Mouse (Mus musculus) C2C12 (cell line): ENCODE results near the gene Dach1. TPM values are rescaled to one million over a fixed set of nuclear protein-coding genes. Genes with fewer than 3 reads are reported as not detected.

ENCODE experiments used
- H3K27me3 ChIP-seq: one replicate; pipeline ENCODE4 v1.6.1; 2011; ENCODE audit not compliant: control insufficient read depth, insufficient read depth, insufficient read length
- H3K36me3 ChIP-seq: one replicate; pipeline ENCODE4 v1.6.1; 2011; ENCODE audit not compliant: control insufficient read depth, insufficient read depth
- H3K4me3 ChIP-seq: one replicate; pipeline ENCODE4 v1.5.1; 2011; ENCODE audit warnings: mild to moderate bottlenecking, control low read depth; ENCODE audit not compliant: poor library complexity, insufficient read depth, severe bottlenecking
- H3K79me2 ChIP-seq: one replicate; pipeline ENCODE4 v1.6.1; 2011; ENCODE audit not compliant: control insufficient read depth, insufficient read depth
- H3K79me3 ChIP-seq: one replicate; pipeline ENCODE4 v1.6.1; 2011; ENCODE audit warnings: low read depth, control low read depth
- H3ac ChIP-seq: one replicate; pipeline ENCODE3; 2011; ENCODE audit warnings: low read depth; ENCODE audit not compliant: control insufficient read depth, insufficient read length
- CEBPB ChIP-seq: IDR thresholded peaks from one replicate; pipeline ENCODE4 v1.6.1; 2011; ENCODE audit warnings: low read depth, mild to moderate bottlenecking, control low read depth, moderate library complexity
- CTCF ChIP-seq: IDR thresholded peaks from one replicate; pipeline ENCODE4 v1.5.1; 2011; ENCODE audit not compliant: control insufficient read depth, insufficient read depth, insufficient read length
- FOSL1 ChIP-seq: IDR thresholded peaks from one replicate; pipeline ENCODE4 v1.8.0; 2011; ENCODE audit warnings: mild to moderate bottlenecking, low read length; ENCODE audit not compliant: poor library complexity, insufficient read depth, severe bottlenecking
- MAX ChIP-seq: IDR thresholded peaks from one replicate; pipeline ENCODE4 v1.6.1; 2011; ENCODE audit warnings: mild to moderate bottlenecking, control low read depth
- MYOD1 ChIP-seq: IDR thresholded peaks from one replicate; pipeline ENCODE4 v1.6.1; 2011; ENCODE audit warnings: low read depth; ENCODE audit not compliant: control insufficient read depth, insufficient read length
- MYOG ChIP-seq: IDR thresholded peaks from one replicate; pipeline ENCODE4 v1.6.1; 2011; ENCODE audit not compliant: control insufficient read depth, insufficient read length; ENCODE audit errors: extremely low read depth
- USF1 ChIP-seq: IDR thresholded peaks from one replicate; pipeline ENCODE4 v1.6.1; 2011; ENCODE audit warnings: low read depth, mild to moderate bottlenecking, control low read depth, moderate library complexity
- polyA plus RNA-seq: library from polyadenylated mRNA; unstranded; fragments of >200 nt; fragmentation: generic; extraction: Trizol; gene quantifications from one replicate; pipeline ENCODE4 v1.2.1, GENCODE M21; 2012; ENCODE audit warnings: missing spikeins

Gene Dach1
- polyA plus RNA-seq, 1 experiment, result not detected

DNA sequence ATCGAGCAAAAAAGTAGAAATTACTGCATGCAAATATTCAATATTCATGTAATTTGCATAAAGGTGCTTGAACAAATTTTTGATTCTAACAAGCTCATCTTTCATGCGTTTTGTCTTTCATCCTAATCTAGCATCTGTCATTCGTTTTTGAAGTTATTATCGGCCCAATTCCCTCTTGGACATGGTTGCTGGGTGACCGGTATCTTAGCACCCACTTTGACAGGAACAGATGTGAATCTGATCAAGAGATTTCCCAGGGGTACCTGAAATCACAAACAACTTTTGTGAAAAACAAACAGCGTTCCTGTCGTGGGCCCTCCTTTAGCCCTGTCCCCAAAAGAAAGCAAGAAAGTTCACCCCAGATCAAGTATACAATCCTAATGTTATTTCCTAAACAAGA is 12.8 kb downstream of the Dach1 start:
- no peaks in the 10 kb centered on the region for H3K79me3 ChIP-seq
- no peak overlapping the region for H3ac ChIP-seq
- H3K36me3 ChIP-seq, result no peaks in the 10 kb centered on the region
- TF ChIP-seq USF1 (no peak), MAX (no peak), CEBPB (no peak), MYOG (no peak), CTCF (no peak), MYOD1 (no peak), FOSL1 (no peak)
- no peak overlapping the region for H3K4me3 ChIP-seq
- H3K79me2 ChIP-seq, result no peaks in the 10 kb centered on the region
- H3K27me3 ChIP-seq, result no peaks in the 10 kb centered on the region

DNA sequence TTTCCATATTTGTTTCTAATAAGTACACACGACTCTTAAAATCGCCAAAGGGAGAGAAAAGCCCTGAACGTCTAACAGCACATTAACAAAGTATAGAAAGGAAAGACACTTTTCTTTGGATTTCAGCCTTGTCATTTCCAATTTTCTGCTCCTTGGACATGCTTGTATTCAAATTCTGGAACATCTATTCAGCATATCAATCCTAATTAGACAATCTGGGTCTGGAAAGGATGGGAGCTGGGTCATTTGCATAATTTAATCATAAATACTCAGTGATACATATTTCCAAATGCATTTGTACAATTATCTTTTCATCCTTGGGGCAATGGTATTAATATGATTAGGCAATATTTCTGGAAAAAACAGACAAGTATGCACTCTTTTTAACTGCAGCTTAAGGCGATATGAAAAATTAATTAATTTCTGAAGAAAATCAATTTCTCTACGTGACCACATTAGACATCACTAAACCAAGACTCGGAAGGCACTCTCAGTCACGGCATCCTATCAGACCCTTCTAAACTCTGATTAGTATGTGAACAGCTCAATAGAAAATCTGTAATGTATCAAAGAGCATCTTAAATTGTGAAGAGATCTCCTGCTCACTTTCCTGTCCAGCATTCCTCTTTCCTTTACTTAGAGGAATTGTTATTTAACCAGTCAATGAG is 13.7 kb downstream of the Dach1 start:
- no peak for TF ChIP-seq MAX
- TF ChIP-seq CTCF, result no peak
- TF ChIP-seq MYOG, result no peak
- no peak for TF ChIP-seq FOSL1
- TF ChIP-seq CEBPB, result no peak
- TF ChIP-seq USF1, result no peak
- TF ChIP-seq MYOD1, result no peak
- no peak overlapping the region for H3ac ChIP-seq
- H3K4me3 ChIP-seq, result no peak overlapping the region

DNA sequence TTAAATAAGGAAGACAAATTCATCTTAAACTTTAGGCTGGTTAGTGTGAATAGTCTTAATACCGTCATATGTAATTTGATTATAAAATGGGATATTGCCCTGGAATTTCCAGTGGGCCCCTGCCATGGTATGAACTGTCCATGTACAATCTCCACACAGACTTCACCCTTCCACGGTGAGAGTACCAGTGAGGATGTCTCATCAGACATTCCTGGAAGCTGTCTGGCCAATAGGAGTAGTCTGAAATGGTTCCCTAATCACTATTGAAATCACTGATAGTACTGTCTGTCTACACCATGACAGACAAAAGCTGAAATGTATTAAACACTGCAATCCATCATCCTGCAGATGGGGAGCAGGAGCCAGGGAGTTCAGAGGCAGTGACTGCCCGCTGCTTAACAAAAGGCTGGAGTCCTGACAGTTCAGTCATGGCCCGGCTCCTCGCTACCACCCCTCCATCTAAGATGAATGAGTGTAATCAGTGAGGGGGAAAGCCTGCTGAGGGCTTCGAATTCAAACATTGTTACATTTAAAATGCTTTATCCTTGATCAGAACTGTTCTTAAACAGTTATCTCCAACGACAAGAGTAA is 14.6 kb downstream of the Dach1 start:
- Histone ChIP-seq H3K79me2 (no peaks in the 10 kb centered on the region), H3ac (no peak overlapping the region), H3K36me3 (no peaks in the 10 kb centered on the region), H3K27me3 (no peaks in the 10 kb centered on the region), H3K79me3 (no peaks in the 10 kb centered on the region), H3K4me3 (no peak overlapping the region)
- TF ChIP-seq MYOD1 (no peak), USF1 (no peak), FOSL1 (no peak), CEBPB (no peak), MAX (no peak), MYOG (no peak), CTCF (no peak)

More for the DNA sequence above, 13.7 kb downstream of the Dach1 start:
- Histone ChIP-seq H3K36me3 (no peaks in the 10 kb centered on the region), H3K79me3 (no peaks in the 10 kb centered on the region), H3K79me2 (no peaks in the 10 kb centered on the region), H3K27me3 (no peaks in the 10 kb centered on the region)

DNA sequence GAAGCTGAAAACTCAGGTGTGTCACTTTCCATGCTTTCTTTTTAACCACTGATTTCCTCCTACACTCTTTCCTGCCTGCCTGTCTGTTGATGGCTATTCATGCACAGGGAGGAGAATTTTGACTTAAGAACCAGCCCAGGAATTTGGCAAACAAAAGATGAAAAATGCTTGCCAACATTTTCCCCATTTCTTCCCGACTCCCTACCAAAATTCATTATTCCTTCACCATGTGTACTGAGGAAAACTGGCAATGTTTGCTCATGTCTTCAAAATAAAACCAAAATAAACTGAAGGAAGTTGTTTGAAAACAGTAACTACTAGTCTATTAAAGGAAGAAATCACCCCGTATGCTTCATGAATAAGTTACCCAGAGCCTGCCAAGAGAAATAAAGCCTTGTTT is 27.8 kb downstream of the Dach1 start:
- TF ChIP-seq MYOG, result no peak
- TF ChIP-seq CEBPB, result no peak
- TF ChIP-seq MYOD1, result no peak
- TF ChIP-seq MAX, result no peak
- TF ChIP-seq USF1, result no peak
- TF ChIP-seq CTCF, result no peak
- no peak for TF ChIP-seq FOSL1
- Histone ChIP-seq H3ac (no peak overlapping the region), H3K4me3 (no peak overlapping the region), H3K27me3 (no peaks in the 10 kb centered on the region), H3K79me3 (no peaks in the 10 kb centered on the region), H3K36me3 (no peaks in the 10 kb centered on the region), H3K79me2 (no peaks in the 10 kb centered on the region)

DNA sequence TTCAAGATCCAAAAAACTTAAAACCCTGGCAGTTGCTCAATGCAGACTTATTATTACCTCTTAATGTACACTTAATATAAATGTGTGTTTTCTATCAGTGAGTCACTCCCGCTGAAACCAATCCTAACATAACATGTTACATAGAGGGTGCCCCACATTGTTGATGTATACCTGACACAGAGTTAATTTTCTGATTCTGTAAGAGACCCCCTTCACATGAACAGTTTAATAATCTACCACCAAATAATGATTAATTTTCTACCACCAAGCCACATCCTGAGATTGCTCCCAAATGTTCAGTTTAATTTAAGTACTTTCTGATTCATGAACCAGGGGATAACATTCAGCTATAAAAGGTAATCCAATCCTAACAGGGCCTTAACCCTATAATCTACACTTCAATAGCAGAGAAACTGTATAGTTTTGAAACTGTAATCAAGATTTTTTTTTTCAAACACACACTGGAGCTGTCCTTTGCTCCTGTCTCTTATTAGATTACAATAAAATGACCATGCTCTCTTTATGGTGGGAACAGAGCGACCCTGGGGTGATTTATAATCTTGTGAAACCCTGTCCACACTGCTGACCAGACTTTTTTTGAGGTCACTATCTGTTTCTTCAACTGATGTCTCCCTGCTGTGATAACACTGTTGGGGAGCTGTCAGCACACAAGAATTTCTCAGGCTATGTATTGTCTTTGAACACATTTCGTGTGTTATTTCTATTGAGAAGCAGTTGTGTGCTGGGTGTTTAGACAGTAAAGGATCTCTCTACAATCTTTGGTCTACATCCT is 30.5 kb downstream of the Dach1 start:
- TF ChIP-seq FOSL1, result no peak
- TF ChIP-seq USF1, result no peak
- TF ChIP-seq MAX, result no peak
- TF ChIP-seq CEBPB, result no peak
- H3K36me3 ChIP-seq, result no peaks in the 10 kb centered on the region
- no peak overlapping the region for H3K4me3 ChIP-seq
- H3ac ChIP-seq, result no peak overlapping the region
- H3K79me2 ChIP-seq, result no peaks in the 10 kb centered on the region
- no peaks in the 10 kb centered on the region for H3K79me3 ChIP-seq
- no peaks in the 10 kb centered on the region for H3K27me3 ChIP-seq
